Mouse (Mus musculus) v-Abl transformed pro-B cells (cell line): Measurements from ENCODE around the gene Spp1.

Source experiments
- in situ Hi-C, 2 experiments: fragments of 400-800 bp; cut with MboI; formaldehyde crosslinking; loops; one replicate each; pipeline ENCODE4 v1.15.1; 2025; ENCODE audit not compliant: unreplicated experiment in 2 of 2

The Spp1 gene

GRCm38 (mm10) chr5:104434835-104435301, at the start of gene Spp1:
Spp1 (plus strand) TSS chr5:104435118.
- in situ Hi-C loops, result no loop called here

DNA sequence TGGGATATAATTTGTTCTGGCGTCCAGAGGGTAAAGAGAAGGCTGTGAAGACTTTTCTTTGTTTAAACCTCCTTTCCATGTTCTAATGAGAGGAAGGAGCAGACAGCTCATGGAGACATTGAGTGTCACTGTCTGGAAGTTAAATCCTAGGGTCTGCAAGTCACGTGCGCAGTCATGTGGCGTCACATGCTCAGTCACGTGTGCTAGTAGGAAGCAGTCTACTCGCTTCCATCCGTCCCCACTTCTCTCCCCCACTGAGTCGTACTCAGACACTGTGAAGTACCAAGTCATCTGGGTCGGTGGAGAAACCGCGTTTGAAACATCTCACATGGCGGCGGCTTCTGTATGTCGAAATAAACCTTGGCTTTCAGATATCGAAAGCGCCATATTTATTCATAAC, 49.4 kb upstream of the Spp1 start:
- in situ Hi-C loops, result no loop called here

DNA sequence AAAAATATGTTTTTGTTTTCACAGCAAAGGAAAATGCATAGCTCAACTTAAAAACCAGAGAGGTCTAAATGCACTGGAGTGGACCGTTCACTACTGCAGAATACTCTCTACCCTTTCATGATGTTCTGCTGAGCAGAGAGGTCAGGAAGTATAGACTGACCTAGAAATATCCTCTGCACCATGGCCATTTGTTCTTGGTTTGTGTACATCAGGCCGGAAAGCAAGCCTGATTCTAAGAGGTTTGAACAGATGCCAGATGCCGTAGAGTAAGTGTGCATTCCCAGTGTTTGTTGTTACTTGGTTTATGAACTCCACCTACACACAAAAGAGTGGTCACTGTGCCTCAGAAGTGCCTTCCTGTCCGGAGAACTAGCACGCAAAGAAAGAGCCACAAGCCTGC, 48.0 kb upstream of the Spp1 start:
- in situ Hi-C loops, result no loop called here

DNA sequence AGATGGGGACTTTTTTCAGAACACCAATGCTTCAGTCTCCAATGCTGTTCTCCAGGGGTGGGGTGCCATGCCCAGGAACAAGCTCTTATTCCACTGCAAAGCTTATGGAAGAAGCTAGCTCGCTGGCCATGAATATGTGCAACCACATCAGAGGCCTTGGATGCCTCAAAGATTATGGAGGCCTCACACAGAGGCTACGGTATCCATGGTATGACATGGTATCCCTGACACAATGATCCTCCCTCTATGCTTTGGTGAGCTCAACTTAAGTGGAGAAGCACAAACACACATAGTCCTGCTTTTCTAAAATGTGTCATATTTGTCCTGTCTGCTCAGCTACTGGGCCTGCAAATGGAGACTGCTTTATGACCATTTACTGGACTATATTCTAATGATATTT, 44.0 kb upstream of the Spp1 start:
- in situ Hi-C loops, result no loop called here

DNA sequence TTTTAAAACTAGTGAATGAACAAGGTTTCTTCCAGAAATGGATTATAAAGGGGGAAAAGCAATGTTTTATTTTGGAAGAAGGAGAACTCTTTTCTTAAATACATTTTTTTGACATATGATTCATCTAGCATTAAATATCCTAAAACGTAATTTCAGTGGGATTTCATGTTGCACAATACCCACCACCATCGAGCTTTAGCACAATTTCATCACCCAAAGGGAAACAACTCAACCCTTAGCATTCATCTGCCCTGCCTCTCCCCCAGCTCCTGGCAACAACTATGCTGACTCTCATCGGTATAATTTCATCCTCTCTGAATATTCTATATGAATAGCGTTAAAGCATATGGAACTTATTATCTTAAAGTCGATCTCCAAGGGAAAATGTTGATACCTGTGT, 42.1 kb upstream of the Spp1 start:
- in situ Hi-C loops, result no loop called here

DNA sequence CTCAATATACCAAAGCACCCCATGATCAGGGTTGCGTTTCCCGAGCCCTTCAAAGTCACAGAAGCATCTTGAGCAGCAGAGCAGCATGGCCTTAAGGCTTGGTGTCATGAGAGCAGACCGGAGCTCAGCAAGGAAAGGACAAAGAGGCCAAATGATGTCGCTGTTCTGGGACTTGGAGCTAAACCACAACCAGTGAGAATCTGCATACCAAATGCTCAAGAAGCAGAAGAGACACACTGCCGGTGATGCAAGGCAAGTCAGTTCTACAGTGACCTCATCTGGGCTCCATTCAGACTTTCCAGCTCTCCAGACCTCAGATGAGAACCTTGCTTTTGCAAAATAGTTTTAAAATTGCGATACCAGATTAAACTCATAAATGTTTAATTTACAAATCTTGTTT, 38.6 kb upstream of the Spp1 start:
- in situ Hi-C loops, result no loop called here

DNA sequence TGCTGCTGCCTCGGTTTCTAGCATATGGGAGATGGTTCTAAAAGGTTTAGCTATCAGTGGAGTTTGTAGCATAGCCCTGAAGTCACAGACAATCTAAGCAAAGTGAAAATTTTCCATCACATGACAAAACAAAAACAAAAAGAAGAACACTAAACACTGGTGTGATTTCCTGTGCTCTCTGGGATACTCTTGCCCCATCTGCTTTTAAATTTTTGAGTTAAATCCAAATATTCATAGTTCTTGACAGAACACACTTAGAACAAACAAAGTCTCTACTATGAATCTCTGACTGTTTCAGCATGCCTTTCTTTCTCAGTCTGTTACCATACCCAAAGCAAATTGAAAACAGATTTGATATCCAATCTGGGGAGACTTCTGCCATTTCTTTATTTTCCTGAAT, 36.9 kb upstream of the Spp1 start:
- in situ Hi-C loops, result no loop called here

DNA sequence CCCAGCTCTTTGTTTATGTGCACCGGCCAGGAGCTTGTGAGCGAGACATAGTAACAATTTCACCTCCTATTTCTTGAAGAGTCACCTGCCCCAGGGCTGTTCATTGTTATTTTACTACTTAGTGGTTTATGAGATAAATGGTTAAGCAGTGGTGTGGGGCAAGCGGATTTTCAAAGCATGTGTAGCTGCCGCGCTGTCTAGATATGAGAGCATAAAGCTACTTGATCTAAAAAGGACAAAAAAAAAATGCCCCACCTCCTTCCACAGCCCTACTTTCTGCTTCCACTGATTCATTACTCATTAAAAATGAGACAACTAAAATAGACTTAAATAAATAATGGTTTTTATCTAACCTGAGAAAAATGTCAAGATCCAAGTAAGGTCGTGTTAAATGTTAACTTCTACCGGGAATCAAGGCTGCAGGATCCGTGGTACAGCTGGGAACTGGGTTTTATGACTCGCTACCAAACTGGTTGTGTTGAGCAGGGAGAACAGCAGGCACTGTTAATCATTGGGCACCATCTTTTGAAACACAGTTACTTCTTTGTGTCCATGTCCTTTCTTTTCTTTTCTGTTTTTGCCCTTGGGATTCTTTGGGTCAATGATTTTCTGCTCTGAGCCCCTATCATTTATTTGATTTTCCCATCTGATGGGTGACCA, 35.5 kb upstream of the Spp1 start:
- in situ Hi-C loops, result no loop called here

DNA sequence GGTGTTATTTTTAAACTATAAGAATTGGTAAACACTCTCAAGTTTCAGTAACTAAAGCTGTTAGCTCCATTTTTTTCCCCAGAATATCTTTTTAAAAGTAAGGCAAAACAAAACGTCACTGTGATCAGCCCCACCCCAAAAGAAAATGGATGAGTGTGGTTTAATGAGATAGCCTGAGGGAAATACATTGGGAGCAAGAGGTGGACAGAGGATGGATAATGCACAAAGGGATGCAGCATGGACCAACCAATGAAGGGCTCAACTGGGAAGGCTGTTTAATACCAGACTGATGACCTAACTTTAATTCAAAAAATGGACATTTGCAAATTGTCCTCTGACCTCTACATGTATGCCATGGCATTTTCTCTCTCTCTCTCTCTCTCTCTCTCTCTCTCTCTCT, 34.9 kb upstream of the Spp1 start:
- in situ Hi-C loops, result no loop called here

GRCm38 (mm10) chr5:104402651-104403050, 32.3 kb upstream of the Spp1 start:
- in situ Hi-C loops, result no loop called here

GRCm38 (mm10) chr5:104403351-104403750, 31.6 kb upstream of the Spp1 start:
- in situ Hi-C loops, result no loop called here

DNA sequence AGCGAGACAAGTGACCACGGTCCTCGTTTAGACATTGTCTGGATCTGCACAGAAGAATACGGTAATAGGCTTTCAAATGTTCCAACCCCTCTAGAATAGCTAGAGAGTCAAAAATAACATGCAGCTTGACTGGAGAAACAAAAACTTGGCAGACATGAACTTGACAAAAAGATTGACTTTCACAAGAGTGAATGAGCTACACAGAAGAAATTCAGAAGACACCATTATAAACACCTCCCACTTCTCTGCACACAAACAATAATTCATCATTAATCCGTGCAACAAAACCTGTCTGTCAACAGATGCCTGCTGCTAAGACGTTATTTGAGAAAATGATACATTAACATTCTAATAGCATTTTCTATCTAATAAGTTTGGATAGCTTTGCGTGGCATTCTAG, 30.4 kb upstream of the Spp1 start:
- in situ Hi-C loops, result no loop called here

GRCm38 (mm10) chr5:104405051-104405450, 29.9 kb upstream of the Spp1 start:
- in situ Hi-C loops, result no loop called here

GRCm38 (mm10) chr5:104406756-104407155, 28.2 kb upstream of the Spp1 start:
- in situ Hi-C loops, result no loop called here

GRCm38 (mm10) chr5:104407541-104408231, 27.2 kb upstream of the Spp1 start:
- in situ Hi-C loops, result no loop called here

DNA sequence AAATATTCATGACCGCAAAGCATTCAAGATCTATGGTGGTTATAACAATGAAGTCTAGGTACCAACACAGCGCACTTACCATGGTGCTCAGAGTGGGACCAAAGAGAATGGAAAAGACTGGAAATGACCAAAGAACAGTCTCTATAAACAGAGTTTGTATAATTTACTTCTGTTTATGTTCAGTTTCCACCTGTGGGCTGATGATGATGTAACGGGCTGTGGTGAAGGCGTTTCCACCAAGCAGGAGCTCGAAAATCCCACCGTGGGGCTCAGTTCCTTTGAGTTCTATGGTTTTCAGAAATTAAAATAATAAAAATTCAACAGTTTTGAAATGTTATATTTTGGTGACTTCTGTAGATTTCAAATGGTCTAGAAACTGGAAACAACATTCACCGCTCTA, 26.4 kb upstream of the Spp1 start:
- in situ Hi-C loops, result no loop called here

GRCm38 (mm10) chr5:104415999-104416398, 18.9 kb upstream of the Spp1 start:
- in situ Hi-C loops, result no loop called here

DNA sequence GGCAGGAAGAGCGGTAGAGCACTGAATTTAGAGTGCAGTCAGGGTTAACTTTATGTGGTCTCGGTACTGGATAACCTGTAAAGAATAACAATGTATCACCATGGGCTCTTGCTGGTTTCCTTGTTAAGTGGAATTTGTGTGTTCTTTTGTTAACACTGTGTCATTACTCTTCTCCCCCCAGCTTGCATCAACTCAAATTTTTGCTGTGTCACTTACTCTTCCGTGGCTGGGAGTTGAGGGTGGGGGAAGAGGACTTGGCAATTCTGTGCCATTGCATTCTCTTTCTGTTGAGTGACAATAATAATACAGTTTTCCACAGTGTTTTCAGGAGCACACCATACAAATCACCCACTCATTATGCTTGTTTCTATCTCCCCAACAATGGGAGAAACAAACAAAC, 17.9 kb upstream of the Spp1 start:
- in situ Hi-C loops, result no loop called here

GRCm38 (mm10) chr5:104417721-104418120, 17.2 kb upstream of the Spp1 start:
- in situ Hi-C loops, result no loop called here

GRCm38 (mm10) chr5:104422039-104422438, 12.9 kb upstream of the Spp1 start:
- in situ Hi-C loops, result no loop called here

DNA sequence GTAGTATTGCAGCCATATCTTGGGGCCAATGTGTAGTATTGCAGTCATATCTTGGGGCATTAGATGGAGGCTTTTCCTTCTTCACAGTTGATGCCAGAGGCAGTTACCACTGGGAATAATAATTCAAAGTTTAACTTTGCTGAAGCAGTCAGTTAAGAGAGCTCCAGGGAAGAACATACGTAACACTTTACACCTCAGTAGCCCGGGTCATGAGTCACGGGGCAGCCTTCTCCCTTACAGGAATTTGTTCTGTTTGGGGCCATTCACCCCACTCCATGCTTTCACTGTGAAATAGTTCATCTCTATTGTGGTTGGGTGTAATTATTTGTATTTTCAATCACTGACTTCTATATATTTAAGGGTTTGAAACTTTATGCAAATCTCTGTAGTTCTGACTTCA, 11.1 kb upstream of the Spp1 start:
- in situ Hi-C loops, result no loop called here

- in situ Hi-C loops, result no loop called here
Measured at GRCm38 (mm10) chr5:104425949-104426348, 9.0 kb upstream of the Spp1 start.
